ENCODE assay signal across 8 mouse cellular contexts in genomic region chr16:84774003-84774703, GRCm38 (mm10). TPM values are rescaled to one million over a fixed set of nuclear protein-coding genes. Genes with fewer than 3 reads are reported as not detected.
A peak's percentile ranks its signal among the peaks of the same experiment; 100 is the strongest.
DNase-seq lines count a peak whose midpoint lies in the region; ATAC-seq and TF ChIP-seq lines count a peak whose summit lies in the region.

Gene Jam2, plus strand, starts transcription at chr16:84774123.

- H3K4me1 ChIP-seq in forebrain, embryonic 14.5 days (ENCODE audit: control insufficient read depth, insufficient read depth, low read length): 0 out of 2 replicates have a peak, but pooled peaks cover 5% of the 10 kb centered on the region
- H3K4me1 ChIP-seq in heart, embryonic 16.5 days (ENCODE audit: control insufficient read depth, insufficient read depth, low read length): peaks cover 7% of the 10 kb centered on the region
- H3K4me1 ChIP-seq in liver, embryonic 13.5 days (replicated peaks): no peaks in the 10 kb centered on the region
- no peaks in the 10 kb centered on the region for H3K4me1 ChIP-seq in stomach, postnatal 0 days (replicated peaks; ENCODE audit: control insufficient read depth, insufficient read depth)

- 0% methylated on average over 42 of the region's 43 CpGs for WGBS in forebrain, embryonic 14.5 days
- under 1% methylated on average over 42 of the region's 43 CpGs for WGBS in heart, embryonic 16.5 days
- WGBS in liver, embryonic 13.5 days (ENCODE audit: insufficient replicate concordance): under 1% methylated on average over 42 of the region's 43 CpGs
- WGBS in stomach, postnatal 0 days: under 1% methylated on average over 42 of the region's 43 CpGs

- DNase-seq in CD4-positive, CD25-positive, alpha-beta regulatory T cell, adult 2 months (ENCODE audit: low read depth, low spot score): peak; percentile 34
- peak; percentile 12 for DNase-seq in c-Kit-positive CD71-negative TER-119-negative erythroid progenitor cells, embryonic 14.5 days (ENCODE audit: low read depth)
- peak; percentile 82 for DNase-seq in forebrain, embryonic 14.5 days (ENCODE audit: low spot score)
- DNase-seq in kidney, postnatal 14 days: peak; percentile 71
- DNase-seq in liver, embryonic 13.5 days: no peak
- peak; percentile 9 to 12 for DNase-seq in natural killer cell, adult 2 months (ENCODE audit: low spot score in 2 of 2)
- DNase-seq in stomach, postnatal 0 days (ENCODE audit: low spot score): peak; percentile 41

- peak within 1 kb of the TSS; percentile 91 for H3K4me2 ChIP-seq in forebrain, embryonic 14.5 days (ENCODE audit: low read length)
- peak within 1 kb of the TSS; percentile 95 for H3K4me2 ChIP-seq in heart, embryonic 16.5 days (ENCODE audit: low read depth, low read length)
- H3K4me2 ChIP-seq in liver, embryonic 13.5 days: peak within 1 kb of the TSS; percentile 73
- H3K4me2 ChIP-seq in stomach, postnatal 0 days (replicated peaks; ENCODE audit: low read depth): peak within 1 kb of the TSS; percentile 98

- H3K9ac ChIP-seq in forebrain, embryonic 14.5 days (ENCODE audit: low read length): peak within 1 kb of the TSS; percentile 71
- peak within 1 kb of the TSS; percentile 73 for H3K9ac ChIP-seq in heart, embryonic 16.5 days (ENCODE audit: low read length)
- peak within 1 kb of the TSS; percentile 13; the same call in 1 of the 2 replicates for H3K9ac ChIP-seq in liver, embryonic 13.5 days
- H3K9ac ChIP-seq in stomach, postnatal 0 days (ENCODE audit: low read length): peak within 1 kb of the TSS; percentile 56

- TF ChIP-seq EP300 in stomach, postnatal 0 days (optimal IDR thresholded peaks at IDR 0.05): no peak

- H3K36me3 ChIP-seq in forebrain, embryonic 14.5 days (ENCODE audit: control insufficient read depth, insufficient read depth, low read length): no peaks in the 10 kb centered on the region
- no peaks in the 10 kb centered on the region for H3K36me3 ChIP-seq in heart, embryonic 16.5 days (ENCODE audit: control insufficient read depth, insufficient read depth)
- no peaks in the 10 kb centered on the region for H3K36me3 ChIP-seq in liver, embryonic 13.5 days
- H3K36me3 ChIP-seq in stomach, postnatal 0 days (ENCODE audit: control insufficient read depth, insufficient read depth, low read length): no peaks in the 10 kb centered on the region

- H3K4me3 ChIP-seq in forebrain, embryonic 14.5 days (ENCODE audit: low read depth, low read length): peak within 1 kb of the TSS; percentile 69
- H3K4me3 ChIP-seq in heart, embryonic 16.5 days (ENCODE audit: low read length): peak within 1 kb of the TSS; percentile 61
- H3K4me3 ChIP-seq in liver, embryonic 13.5 days (replicated peaks): peak within 1 kb of the TSS; percentile 55
- peak within 1 kb of the TSS; percentile 59 for H3K4me3 ChIP-seq in stomach, postnatal 0 days (ENCODE audit: low read depth, low read length)

- no peaks in the 10 kb centered on the region for H3K27me3 ChIP-seq in forebrain, embryonic 14.5 days (replicated peaks; ENCODE audit: control insufficient read depth, insufficient read depth, low read length)
- H3K27me3 ChIP-seq in heart, embryonic 16.5 days (ENCODE audit: control insufficient read depth, insufficient read depth, low read length): peaks cover 2% of the 10 kb centered on the region; the same call in 1 of the 2 replicates
- peaks cover 49% of the 10 kb centered on the region for H3K27me3 ChIP-seq in liver, embryonic 13.5 days
- no peaks in the 10 kb centered on the region for H3K27me3 ChIP-seq in stomach, postnatal 0 days (ENCODE audit: control insufficient read depth, insufficient read depth, low read length)

- 0 out of 2 replicates have a peak, but pooled peaks cover under 1% of the 10 kb centered on the region for H3K9me3 ChIP-seq in forebrain, embryonic 14.5 days (replicated peaks; ENCODE audit: control insufficient read depth, low read length)
- peaks cover 1% of the 10 kb centered on the region for H3K9me3 ChIP-seq in heart, embryonic 16.5 days (replicated peaks; ENCODE audit: control insufficient read depth, low read length)
- H3K9me3 ChIP-seq in liver, embryonic 13.5 days (replicated peaks): no peaks in the 10 kb centered on the region
- H3K9me3 ChIP-seq in stomach, postnatal 0 days (ENCODE audit: control insufficient read depth, low read length): no peaks in the 10 kb centered on the region

- TF ChIP-seq CTCF in stomach, postnatal 0 days (IDR thresholded peaks at IDR 0.05; ENCODE audit: low read depth): no peak

- H3K27ac ChIP-seq in forebrain, embryonic 14.5 days (ENCODE audit: low read depth, low read length): peak within 1 kb of the TSS; percentile 90
- H3K27ac ChIP-seq in heart, embryonic 16.5 days (ENCODE audit: low read length): peak within 1 kb of the TSS; percentile 30
- H3K27ac ChIP-seq in liver, embryonic 13.5 days: no peak within 1 kb of the TSS
- H3K27ac ChIP-seq in stomach, postnatal 0 days (replicated peaks): peak within 1 kb of the TSS; percentile 45

- ATAC-seq in forebrain, embryonic 14.5 days: peak; percentile 89
- peak; percentile 86 for ATAC-seq in heart, embryonic 16.5 days (replicated peaks; ENCODE audit: extremely low read depth, insufficient read depth, low FRiP score)
- peak; percentile 45; the same call in 1 of the 2 replicates for ATAC-seq in liver, embryonic 13.5 days (ENCODE audit: low read depth)
- peak; percentile 64 for ATAC-seq in stomach, postnatal 0 days (ENCODE audit: low FRiP score, low TSS enrichment)

RNA-seq across cellular contexts. Expression of gene Jam2, which starts in this region (rescaled TPM):
- polyA plus RNA-seq in forebrain, embryonic 14.5 days (2014; fragmentation: Nextera tagmentation; extraction: Ambion mirVana): 28.9 and 29.1 TPM in 2 replicates
- 8.5 and 9.8 TPM in 2 replicates for polyA plus RNA-seq in heart, embryonic 16.5 days (2015; fragmentation: Nextera tagmentation; extraction: Ambion mirVana)
- polyA plus RNA-seq in liver, embryonic 13.5 days (2015; fragmentation: Nextera tagmentation; extraction: Ambion mirVana): 0.89 and 1.1 TPM in 2 replicates
- polyA plus RNA-seq in stomach, postnatal 0 days (2015; fragmentation: Nextera tagmentation; extraction: Ambion mirVana): 6.3 and 6.4 TPM in 2 replicates

Comparison
In these comparisons a context has a peak if more than half of its experiments do, and no peak if none do; other contexts are left out.
1. H3K9ac ChIP-seq: peak in every context shown above with its lines; median percentile 73 in heart, embryonic 16.5 days; 71 in forebrain, embryonic 14.5 days; 56 in stomach, postnatal 0 days; 13 in liver, embryonic 13.5 days.